Mouse (Mus musculus) liver (tissue): ENCODE results near the gene Il31.
A peak's percentile ranks its signal among the peaks of the same experiment; 100 is the strongest.

Experiments
- DNase-seq: peaks from one replicate; pipeline ENCODE4 v3.0.0-alpha.2; 2020; ENCODE audit warnings: mixed read lengths

The Il31 gene

DNA sequence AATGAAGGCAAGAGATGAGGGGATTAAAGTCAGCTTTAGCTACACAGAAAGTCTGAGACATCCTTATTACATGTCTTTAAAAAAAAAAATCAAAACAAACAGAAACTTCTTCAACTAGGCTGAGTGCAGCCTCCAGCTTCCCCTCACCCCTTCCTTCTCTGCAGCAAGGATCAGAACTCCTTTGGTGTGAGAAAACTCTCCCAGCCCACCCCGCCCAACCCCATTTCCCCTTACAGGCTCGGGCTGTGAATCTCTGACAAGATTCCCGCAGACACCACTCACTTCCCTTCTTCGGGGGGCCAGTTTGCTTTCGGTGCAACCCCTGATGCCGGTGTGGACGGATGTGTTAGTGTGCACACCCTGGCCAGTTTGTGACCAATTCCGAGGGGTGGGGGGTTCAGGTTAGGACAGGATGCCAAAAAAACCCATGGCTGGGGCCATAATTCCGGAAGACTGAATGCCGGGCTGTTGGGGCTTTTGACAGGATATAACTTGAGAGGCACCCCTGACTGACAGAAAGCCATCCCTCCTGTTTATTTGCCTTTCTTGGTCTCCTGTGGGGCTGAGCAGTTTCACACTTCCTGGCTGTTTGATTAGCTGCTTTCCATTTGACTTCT lies 18.4 kb downstream of the Il31 start:
- DNase-seq = peak; percentile 8

DNA sequence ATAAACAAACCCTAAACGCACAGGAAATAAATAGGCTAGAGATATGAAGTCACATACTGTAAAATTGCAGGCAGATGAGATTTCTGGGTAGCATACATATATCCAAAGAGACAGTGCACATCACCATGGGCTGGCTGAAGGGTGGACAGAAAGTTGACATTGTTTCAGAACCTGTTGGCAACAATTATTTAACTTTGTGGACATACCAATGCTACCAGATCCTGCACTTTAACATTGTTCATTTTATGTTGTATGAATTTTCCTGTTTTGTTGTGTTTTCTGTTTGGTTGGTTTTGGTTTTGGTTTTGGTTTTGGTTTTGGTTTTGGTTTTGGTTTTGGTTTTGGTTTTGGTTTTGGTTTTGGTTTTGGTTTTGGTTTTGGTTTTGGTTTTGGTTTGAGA lies 24.7 kb downstream of the Il31 start:
- no peak for DNase-seq

DNA sequence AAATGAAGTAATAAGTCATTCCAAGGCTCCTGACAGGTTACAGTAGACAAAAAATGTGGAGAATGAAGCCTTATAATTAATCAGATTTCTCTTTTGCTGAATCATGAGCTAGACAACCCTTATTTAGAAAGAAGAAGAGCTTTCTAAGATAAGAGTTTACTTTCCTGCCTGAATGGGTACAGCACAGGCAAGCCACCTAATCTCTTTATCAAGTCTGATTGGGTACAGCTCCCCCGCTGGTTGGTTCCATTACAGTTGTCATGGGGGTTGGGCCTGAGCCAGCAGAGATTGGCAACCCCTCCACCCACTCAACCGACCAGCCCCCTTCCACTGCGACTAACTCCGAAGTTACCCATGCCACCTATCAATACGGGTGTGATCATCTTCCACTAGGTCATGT lies 27.9 kb downstream of the Il31 start:
- no peak for DNase-seq

DNA sequence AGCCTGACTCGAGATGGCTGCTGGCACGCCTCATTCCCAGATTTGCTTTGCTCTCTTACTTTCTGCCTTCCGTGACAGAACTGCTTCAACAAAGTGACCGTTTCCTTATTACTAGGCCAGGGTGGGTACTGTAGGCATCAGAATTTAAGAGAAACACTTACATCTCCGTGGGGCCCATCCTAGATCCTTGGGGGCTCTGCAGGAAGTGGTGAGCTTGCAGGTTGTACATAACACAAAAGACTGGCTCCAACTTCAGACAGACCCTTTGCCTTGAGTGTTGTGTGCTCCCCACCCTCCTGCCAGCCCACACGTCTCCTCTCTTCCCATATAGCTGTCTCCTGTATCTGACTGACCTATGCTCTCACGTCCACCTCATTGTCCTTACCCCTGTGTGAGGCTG lies 37.4 kb downstream of the Il31 start:
- DNase-seq = no peak

DNA sequence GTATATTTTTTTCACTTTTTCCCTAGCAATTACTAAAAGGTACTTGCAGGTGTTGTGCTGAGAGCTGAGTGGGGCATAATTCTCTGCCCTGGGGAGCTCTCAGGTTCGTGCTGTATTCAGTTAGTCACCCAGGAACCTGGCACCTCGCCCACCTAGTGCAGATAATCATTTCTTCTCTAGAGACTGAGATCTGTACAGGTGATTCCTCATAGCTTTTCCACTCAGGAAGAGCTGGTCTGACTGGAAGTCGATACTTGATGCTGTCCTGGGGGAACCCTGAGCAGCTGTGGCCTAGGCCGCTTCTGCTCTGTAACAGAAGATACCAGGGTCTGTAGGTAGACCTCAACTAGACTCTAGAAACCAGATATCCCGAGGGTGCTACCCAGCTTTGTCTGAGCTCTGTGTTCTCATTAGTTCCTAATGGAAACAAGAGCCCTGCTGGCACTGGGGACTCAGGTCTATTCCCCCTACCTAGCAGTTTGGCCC lies 44.4 kb downstream of the Il31 start:
- no peak for DNase-seq

DNA sequence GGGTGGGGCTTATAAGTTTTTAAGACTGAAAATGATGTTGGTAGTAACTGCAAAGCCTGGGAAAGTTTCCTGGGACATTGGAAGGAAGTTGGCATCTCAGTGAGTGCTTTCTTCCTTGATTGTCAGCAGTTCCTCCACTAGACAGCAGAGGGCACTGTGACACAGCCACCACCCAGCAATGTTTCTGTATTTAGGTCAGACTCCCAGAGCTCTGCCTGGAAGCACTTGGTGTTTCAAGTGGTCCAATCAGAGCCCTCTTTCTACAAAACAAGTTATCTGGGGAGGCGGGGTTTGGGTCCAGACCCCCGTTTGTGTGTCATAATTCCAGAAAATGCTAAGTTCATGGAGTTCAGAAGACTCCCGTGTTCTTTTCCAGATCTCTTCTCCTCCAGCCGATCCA lies 45.2 kb downstream of the Il31 start:
- DNase-seq = peak; percentile 59

DNA sequence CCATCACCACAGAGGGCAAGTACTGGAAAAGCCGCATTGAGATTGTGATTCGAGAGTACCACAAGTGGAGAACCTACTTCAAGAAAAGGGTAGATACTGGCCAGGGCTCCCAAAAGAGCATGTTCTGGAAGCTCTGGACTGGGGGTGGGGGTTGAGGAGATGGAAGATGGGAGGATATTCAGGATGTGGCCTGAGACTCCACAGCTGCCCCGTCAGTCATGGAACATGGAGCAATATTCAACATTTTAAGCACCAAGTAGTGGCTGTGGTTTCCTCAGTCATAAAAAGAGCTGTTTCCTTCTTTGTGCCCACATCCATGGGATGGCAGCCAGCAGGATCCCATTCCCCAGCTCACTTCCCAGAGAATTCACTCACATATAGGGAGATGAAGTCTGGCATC lies 47.0 kb downstream of the Il31 start:
- no peak for DNase-seq

DNA sequence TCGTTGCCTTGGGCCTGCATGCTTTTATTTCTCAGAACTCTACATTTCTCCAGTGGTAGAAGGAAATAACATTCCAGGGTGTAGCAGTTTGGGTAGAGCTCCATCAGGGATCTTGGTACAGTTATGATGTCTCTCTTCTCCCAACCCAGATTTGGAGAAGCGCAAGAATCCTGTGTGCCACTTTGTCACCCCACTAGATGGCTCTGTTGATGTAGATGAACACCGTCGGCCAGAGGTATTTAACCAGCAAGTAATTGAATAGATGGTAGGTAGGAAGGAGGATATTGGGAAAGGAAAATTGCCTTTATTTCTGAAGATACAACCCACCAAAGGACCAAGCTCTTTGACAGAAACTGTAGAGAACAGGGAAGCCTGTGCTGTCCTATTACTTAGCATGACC lies 48.6 kb downstream of the Il31 start:
- DNase-seq = no peak

DNA sequence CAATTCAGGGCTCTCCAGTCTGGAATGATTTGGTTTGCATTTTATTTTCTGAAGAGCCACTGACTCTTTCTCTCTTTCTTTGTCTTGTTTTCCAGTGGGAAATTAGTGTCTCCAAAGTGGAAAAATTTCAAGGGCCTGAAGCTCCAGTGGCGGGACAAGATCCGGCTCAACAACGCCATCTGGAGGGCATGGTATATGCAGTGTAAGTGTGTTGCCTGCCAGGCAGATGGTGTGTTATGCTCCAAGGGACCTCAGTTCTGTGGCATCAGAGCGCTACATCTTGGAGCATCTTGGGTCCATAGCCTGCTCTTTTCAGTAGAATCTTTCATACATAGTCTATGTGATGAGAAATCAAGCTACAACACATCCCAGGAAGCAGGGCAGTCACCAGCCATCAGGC lies 49.3 kb downstream of the Il31 start:
- no peak for DNase-seq

DNA sequence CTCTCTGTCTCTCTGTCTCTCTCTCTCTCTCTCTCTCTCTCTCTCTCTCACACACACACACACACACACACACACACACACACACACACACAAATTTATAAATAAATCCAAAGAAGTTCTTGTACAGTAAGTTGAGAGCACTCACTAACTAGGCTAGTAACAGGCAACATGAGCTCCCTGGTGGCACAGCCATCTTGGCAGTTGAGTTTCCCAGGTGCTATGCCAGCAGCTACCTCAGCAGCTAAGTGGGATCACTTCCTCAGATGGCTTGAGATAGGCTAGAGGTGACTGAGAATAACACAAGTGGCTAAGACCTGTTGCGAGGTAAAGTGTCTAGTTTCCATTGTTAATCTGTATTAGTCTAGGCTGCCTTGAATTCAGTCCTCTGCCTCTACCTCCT lies 50.0 kb downstream of the Il31 start:
- no peak for DNase-seq

DNA sequence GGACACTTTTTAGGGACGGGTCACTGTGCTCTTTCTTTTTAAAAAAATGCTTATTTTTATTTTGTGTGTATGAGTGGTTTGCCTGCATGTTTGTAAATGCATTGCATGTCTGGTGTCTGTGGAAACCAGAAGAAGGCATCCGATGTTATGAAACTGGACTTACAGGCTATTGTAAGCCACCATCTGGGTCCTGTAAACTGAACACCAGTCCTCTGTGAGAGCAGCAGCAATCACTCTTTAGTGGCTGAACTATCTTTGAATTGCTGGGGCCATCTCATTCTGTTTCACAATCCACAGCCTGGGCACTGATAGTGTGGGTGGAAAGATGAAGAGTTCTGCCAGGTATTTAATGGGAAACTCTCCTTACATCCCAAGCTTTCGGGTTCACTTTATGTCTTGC lies 50.9 kb downstream of the Il31 start:
- DNase-seq = no peak

DNA sequence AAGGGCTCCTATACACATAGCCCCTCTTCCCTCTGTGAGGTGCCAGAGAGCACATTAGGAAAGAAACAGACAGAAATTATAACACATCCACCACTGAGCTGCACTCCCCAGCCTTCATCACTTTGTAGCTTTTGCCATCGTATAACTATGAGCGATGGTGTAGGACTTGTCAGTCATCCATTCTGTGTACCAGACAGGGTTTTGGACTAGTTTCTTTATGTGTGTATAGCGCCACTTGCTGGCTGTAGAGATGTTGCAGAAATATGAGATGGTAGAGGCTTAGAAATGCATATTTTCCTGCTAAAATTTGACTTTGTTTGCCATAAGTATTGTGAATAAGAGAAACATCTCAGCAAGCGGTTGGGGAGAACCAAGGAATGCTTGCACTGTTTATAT lies 52.5 kb downstream of the Il31 start:
- DNase-seq = peak; percentile 27

DNA sequence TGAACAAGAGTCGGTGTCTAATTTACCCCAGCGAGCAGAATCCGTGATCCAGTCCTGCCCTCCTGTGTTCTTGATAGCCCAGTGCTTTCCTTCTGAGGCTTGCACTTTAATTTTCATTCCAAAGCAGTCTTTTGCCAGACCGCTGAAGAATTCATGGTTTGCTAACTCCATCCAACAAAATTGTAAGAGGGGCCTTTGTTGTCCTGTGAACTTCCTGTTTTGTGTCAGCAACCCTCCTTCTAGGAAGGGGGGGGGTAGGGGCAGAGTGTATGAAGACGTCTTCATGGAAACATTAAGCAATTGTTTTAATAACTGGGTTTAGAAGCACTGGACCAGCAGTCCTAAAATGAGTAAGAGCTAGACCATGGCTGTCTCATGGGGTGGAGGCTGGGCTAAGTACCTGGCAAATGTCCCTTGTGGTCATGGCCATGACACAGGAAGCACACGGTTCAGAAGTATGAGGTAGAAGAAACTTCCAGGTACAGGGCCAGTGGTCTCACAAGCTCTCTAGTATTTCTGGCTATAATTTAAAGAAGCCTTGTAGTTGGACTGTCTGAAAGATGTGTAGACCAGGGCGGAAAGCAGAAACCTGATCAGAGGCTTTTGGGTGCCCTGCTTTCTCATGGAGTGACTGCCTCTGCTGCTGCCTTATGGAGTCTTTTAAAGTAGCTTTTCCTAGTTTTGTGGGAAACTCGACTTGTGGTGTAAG lies 53.1 kb downstream of the Il31 start:
- no peak for DNase-seq

DNA sequence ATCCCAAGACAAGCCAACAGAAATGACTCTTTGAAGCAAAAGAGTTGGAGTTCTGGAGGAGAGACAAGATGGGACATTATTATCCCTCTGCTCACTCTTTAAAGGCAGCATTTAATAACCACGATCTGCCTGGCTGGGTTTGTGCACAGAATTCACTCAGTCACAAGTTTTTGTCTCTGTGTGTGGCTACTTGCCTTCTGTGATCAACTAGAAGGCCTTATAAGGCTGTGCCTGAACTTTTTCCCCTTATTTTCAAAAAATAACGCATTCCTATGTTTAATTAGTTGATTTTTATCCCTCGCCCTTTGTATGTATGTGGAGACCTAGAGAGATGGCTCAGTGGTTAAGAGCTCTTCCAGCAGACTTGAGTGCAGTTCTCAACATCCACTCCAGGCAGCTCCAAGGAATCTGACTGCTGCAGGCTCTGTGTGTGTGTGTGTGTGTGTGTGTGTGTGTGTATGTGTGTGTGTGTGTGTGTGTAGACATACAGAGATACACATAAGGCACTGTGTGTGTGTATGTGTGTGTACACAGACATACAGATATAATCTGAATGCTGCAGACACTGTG lies 56.9 kb downstream of the Il31 start:
- DNase-seq = no peak

DNA sequence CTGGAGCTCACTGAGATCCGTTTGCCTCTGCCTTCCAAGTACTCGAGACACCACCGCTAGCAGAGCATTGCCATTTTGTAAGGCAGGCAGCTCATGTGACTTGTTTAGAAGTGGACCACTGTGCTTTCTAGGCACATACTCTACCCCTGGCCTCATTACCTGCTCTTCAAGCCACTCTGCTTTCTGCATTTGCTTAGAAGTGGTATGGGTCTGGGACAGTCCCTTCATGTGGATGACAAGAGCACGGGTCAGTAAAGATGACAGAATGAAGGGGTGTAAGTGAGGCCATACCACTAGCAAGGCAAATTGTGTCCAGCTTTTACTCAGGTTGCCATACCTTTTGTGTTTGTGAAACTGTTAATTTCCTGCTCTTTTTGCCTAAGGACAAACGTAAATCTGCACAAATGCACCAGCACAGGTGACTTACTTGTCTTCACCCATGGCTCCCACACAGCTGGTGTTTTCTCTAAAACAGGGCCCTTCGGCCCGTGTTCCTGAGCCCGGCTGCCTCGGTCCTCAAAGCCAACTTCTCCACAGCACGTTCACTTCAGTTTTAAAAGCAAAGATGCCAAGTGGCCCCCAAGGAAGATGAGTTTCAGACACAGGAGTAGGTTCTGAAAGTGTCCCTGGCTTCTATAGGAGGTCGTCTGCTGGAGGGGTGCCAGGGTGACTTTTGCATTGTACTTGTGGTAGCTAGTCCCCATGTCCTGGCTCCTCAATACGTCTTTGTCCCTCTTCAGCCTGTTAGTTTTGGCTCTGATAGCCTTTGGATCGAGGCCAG lies 57.6 kb downstream of the Il31 start:
- DNase-seq = no peak
